Mouse (Mus musculus) c-Kit-negative CD71-positive TER-119-positive erythroid progenitor cells, embryonic 14.5 days (primary cell): ENCODE measurements around the gene Dot1l.
"Not testable (repeated sequence)": the region's sequence is repeated elsewhere in the genome, so short reads cannot be mapped to it uniquely, and the experiment has no call there.

Experiments used
- DNase-seq: peaks from one replicate; pipeline ENCODE4 v3.0.0-alpha.2; 2013; ENCODE audit warnings: low read depth, low spot score

Gene Dot1l

GRCm38 (mm10) chr10:80808985-80809632, 54.1 kb downstream of the Dot1l start:
- no peak for DNase-seq

GRCm38 (mm10) chr10:80810084-80810483, 55.1 kb downstream of the Dot1l start:
- no peak for DNase-seq

- DNase-seq = no peak
Observed at GRCm38 (mm10) chr10:80812391-80813041, 57.5 kb downstream of the Dot1l start.

GRCm38 (mm10) chr10:80813366-80813765, 58.4 kb downstream of the Dot1l start, which contains the start of gene Jsrp1:
TSS of gene Jsrp1 (minus strand) at chr10:80813498.
- DNase-seq = no peak

GRCm38 (mm10) chr10:80814800-80815199, 59.8 kb downstream of the Dot1l start:
- DNase-seq = no peak

- not testable (repeated sequence) for DNase-seq
Observed at GRCm38 (mm10) chr10:80816303-80816702, 61.3 kb downstream of the Dot1l start.

- no peak for DNase-seq
Observed at GRCm38 (mm10) chr10:80817164-80817563, 62.2 kb downstream of the Dot1l start.

- not testable (repeated sequence) for DNase-seq
Observed at GRCm38 (mm10) chr10:80817955-80818354, 62.9 kb downstream of the Dot1l start.

- peak; percentile 75 for DNase-seq
Observed at GRCm38 (mm10) chr10:80818599-80819281, 63.7 kb downstream of the Dot1l start.

GRCm38 (mm10) chr10:80819406-80819805, 64.4 kb downstream of the Dot1l start:
- DNase-seq = no peak

- no peak for DNase-seq
Observed at GRCm38 (mm10) chr10:80821991-80822390, 67.0 kb downstream of the Dot1l start.

- no peak for DNase-seq
Observed at GRCm38 (mm10) chr10:80822528-80822927, 67.5 kb downstream of the Dot1l start.

- no peak for DNase-seq
Observed at GRCm38 (mm10) chr10:80823316-80823715, 68.3 kb downstream of the Dot1l start.

- DNase-seq = no peak
Observed at GRCm38 (mm10) chr10:80823847-80824643, 69.0 kb downstream of the Dot1l start.

- no peak for DNase-seq
Observed at GRCm38 (mm10) chr10:80824827-80825226, 69.8 kb downstream of the Dot1l start.

- peak; percentile 100 for DNase-seq
Observed at GRCm38 (mm10) chr10:80826151-80827062, 71.4 kb downstream of the Dot1l start, which contains the start of gene Oaz1. TSS of gene Oaz1 (plus strand) at chr10:80826656.

GRCm38 (mm10) chr10:80827063-80827869, 72.3 kb downstream of the Dot1l start:
- no peak for DNase-seq

- DNase-seq = no peak
Observed at GRCm38 (mm10) chr10:80827870-80828420, 72.9 kb downstream of the Dot1l start.

GRCm38 (mm10) chr10:80828587-80828986, 73.6 kb downstream of the Dot1l start:
- DNase-seq = not testable (repeated sequence)
